Mouse (Mus musculus) adrenal gland, adult 8-10 months (tissue): ENCODE measurements at regions not wholly inside any gene's neighbourhood (a gene's known extent, or its start where the extent isn't known, plus 50 kb on each side); places are given as distances from the start of the nearest gene placed in this dataset.

Experiments used
- DNase-seq: peaks from one replicate; pipeline ENCODE4 v3.0.0; 2022

GRCm38 (mm10) chr2:71690277-71691161 lies 54.9 kb upstream of the Itga6 start:
- peak; percentile 58 for DNase-seq

- DNase-seq, result no peak
Observed at GRCm38 (mm10) chr2:71694758-71695310, 50.6 kb upstream of the Itga6 start.
